Comparison of ENCODE assay signal across 7 mouse cellular contexts in the genomic region with DNA sequence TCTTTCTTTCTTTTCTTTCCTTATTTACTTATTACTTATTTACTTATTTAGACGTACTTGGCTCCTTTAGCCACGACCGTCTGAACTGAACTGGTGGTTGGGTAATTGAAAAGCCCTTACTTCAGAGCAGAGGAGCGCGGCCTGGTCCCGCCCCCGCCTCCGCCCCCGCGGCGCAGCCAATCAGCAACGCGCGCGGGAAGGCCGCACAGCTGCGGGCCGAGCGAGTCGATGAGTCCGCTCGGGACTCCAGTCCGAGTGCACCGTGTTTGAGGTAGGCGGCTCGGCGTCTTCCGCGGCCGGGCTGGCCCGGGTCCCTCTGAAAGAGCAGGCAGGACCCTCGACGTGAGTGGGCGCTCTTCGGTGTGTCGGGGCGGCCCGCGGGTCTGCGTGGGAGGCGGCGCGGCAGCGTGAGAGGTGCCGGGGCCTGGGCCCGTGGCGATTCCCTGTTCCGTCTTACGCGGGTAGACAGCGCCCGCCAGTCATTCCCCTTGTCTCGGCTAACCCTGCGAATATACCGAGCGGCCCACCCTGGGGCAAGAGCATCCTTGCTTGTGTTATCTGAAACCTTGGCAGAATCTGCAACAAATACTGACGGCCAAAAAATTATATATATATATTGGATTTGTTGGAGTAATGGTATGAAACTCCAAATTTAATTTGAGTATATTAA. TPM values are rescaled to one million over a fixed set of nuclear protein-coding genes. Genes with fewer than 3 reads are reported as not detected.
DNase-seq lines count a peak whose midpoint lies in the region; ATAC-seq lines count a peak whose summit lies in the region.

Gene Clcc1, plus strand, starts transcription at position 204 of the 670 bp plus-strand sequence.

- H3K36me3 ChIP-seq in embryonic facial prominence, embryonic 11.5 days (replicated peaks; ENCODE audit: control insufficient read depth, insufficient read depth, low read depth, low read length) = no peaks in the 10 kb centered on the region; the same call in 1 of the 2 replicates
- peaks cover 10% of the 10 kb centered on the region for H3K36me3 ChIP-seq in limb, embryonic 10.5 days
- H3K36me3 ChIP-seq in midbrain, embryonic 13.5 days = no peaks in the 10 kb centered on the region

- ATAC-seq in embryonic facial prominence, embryonic 11.5 days (replicated peaks; ENCODE audit: insufficient number of reproducible peaks, low FRiP score, low TSS enrichment, low read depth) = peak; percentile 94
- peak; percentile 97 for ATAC-seq in granulocyte monocyte progenitor cell, adult 5-6 weeks (replicated peaks; ENCODE audit: poor library complexity, severe bottlenecking)
- peak; percentile 98 for ATAC-seq in midbrain, embryonic 13.5 days

- peak within 1 kb of the TSS; percentile 79 for H3K4me3 ChIP-seq in embryonic facial prominence, embryonic 11.5 days (ENCODE audit: low read depth, low read length)
- peak within 1 kb of the TSS; percentile 82 for H3K4me3 ChIP-seq in limb, embryonic 10.5 days
- peak within 1 kb of the TSS; percentile 77 for H3K4me3 ChIP-seq in midbrain, embryonic 13.5 days (replicated peaks)

- peak; percentile 98 for DNase-seq in adrenal gland, postnatal 14 days
- DNase-seq in embryonic facial prominence, embryonic 11.5 days (ENCODE audit: low spot score) = peak; percentile 94
- DNase-seq in kidney, adult 11 months = peak; percentile 96
- peak; percentile 98 for DNase-seq in limb, embryonic 10.5 days (ENCODE audit: low spot score)
- peak; percentile 96 for DNase-seq in spleen, adult 12 weeks (ENCODE audit: low spot score)

- under 1% methylated on average over 56 of the region's 57 CpGs for WGBS in embryonic facial prominence, embryonic 11.5 days
- under 1% methylated on average over 57 of the region's 57 CpGs for WGBS in limb, embryonic 10.5 days
- 0% methylated on average over 56 of the region's 57 CpGs for WGBS in midbrain, embryonic 13.5 days

- no peaks in the 10 kb centered on the region for H3K27me3 ChIP-seq in embryonic facial prominence, embryonic 11.5 days (ENCODE audit: control insufficient read depth, insufficient read depth, low read length)
- H3K27me3 ChIP-seq in limb, embryonic 10.5 days (ENCODE audit: low read depth, poor library complexity, severe bottlenecking) = no peaks in the 10 kb centered on the region
- H3K27me3 ChIP-seq in midbrain, embryonic 13.5 days = no peaks in the 10 kb centered on the region

- H3K27ac ChIP-seq in embryonic facial prominence, embryonic 11.5 days (replicated peaks; ENCODE audit: low read depth, low read length) = peak within 1 kb of the TSS; percentile 59; the same call in 1 of the 2 replicates
- peak within 1 kb of the TSS; percentile 95 for H3K27ac ChIP-seq in limb, embryonic 10.5 days
- peak within 1 kb of the TSS; percentile 82 for H3K27ac ChIP-seq in midbrain, embryonic 13.5 days

- H3K9ac ChIP-seq in embryonic facial prominence, embryonic 11.5 days (replicated peaks; ENCODE audit: low read length) = peak within 1 kb of the TSS; percentile 95
- peak within 1 kb of the TSS; percentile 78 for H3K9ac ChIP-seq in midbrain, embryonic 13.5 days (replicated peaks)

- H3K4me1 ChIP-seq in embryonic facial prominence, embryonic 11.5 days (ENCODE audit: control insufficient read depth, insufficient read depth, low read length) = 0 out of 2 replicates have a peak, but pooled peaks cover 3% of the 10 kb centered on the region
- peaks cover 19% of the 10 kb centered on the region for H3K4me1 ChIP-seq in limb, embryonic 10.5 days
- H3K4me1 ChIP-seq in midbrain, embryonic 13.5 days (replicated peaks) = peaks cover 19% of the 10 kb centered on the region

- no peaks in the 10 kb centered on the region for H3K9me3 ChIP-seq in embryonic facial prominence, embryonic 11.5 days (replicated peaks; ENCODE audit: control insufficient read depth, low read length)
- H3K9me3 ChIP-seq in limb, embryonic 10.5 days (replicated peaks) = no peaks in the 10 kb centered on the region
- no peaks in the 10 kb centered on the region for H3K9me3 ChIP-seq in midbrain, embryonic 13.5 days

- H3K4me2 ChIP-seq in embryonic facial prominence, embryonic 11.5 days (ENCODE audit: low read depth, low read length) = peak within 1 kb of the TSS; percentile 36
- H3K4me2 ChIP-seq in midbrain, embryonic 13.5 days (replicated peaks) = peak within 1 kb of the TSS; percentile 65

RNA-seq across cellular contexts. Expression of gene Clcc1, which starts in this region (rescaled TPM):
- 32.1 and 34.4 TPM in 2 replicates for total RNA-seq in adrenal gland, postnatal 14 days (2021)
- 73.2 and 79.8 TPM in 2 replicates for polyA plus RNA-seq in embryonic facial prominence, embryonic 11.5 days (2014; fragmentation: Nextera tagmentation; extraction: Ambion mirVana)
- total RNA-seq in granulocyte monocyte progenitor cell, adult 5-6 weeks (2014; fragmentation: Nextera tagmentation) = 44.7 and 67.1 TPM in 2 replicates
- 68.1 and 92.5 TPM in 2 replicates for total RNA-seq in granulocyte monocyte progenitor cell, adult 5-6 weeks (2017)
- polyA plus RNA-seq in limb, embryonic 10.5 days (2016; fragmentation: Nextera tagmentation; extraction: Ambion mirVana) = 51.8 and 61.3 TPM in 2 replicates
- polyA plus RNA-seq in midbrain, embryonic 13.5 days (2015; fragmentation: Nextera tagmentation; extraction: Ambion mirVana) = 52.3 and 57.5 TPM in 2 replicates

Comparison
In these comparisons a context has a peak if more than half of its experiments do, and no peak if none do; other contexts are left out.
1. Peak in every context shown above with its lines: DNase-seq, ATAC-seq, H3K4me3 ChIP-seq and H3K27ac ChIP-seq.